Mouse (Mus musculus) 3134 (cell line): Measurements from ENCODE around the gene Cyp3a11.
"Not testable (repeated sequence)": the region's sequence is repeated elsewhere in the genome, so short reads cannot be mapped to it uniquely, and the experiment has no call there.

Experiments
- DNase-seq: peaks from one replicate; pipeline ENCODE4 v3.0.0-alpha.2; 2011; ENCODE audit warnings: low spot score; ENCODE audit not compliant: insufficient read length; ENCODE audit errors: extremely low read depth

The Cyp3a11 gene

GRCm38 (mm10) chr5:145879688-145880087 lies at the start of gene Cyp3a11:
Cyp3a11 (minus strand) TSS chr5:145879964.
- DNase-seq, result no peak

GRCm38 (mm10) chr5:145912912-145913311 lies 33.1 kb upstream of the Cyp3a11 start:
- no peak for DNase-seq

- DNase-seq, result no peak
Measured at GRCm38 (mm10) chr5:145911781-145912180, 32.0 kb upstream of the Cyp3a11 start.

GRCm38 (mm10) chr5:145906937-145907336 lies 27.2 kb upstream of the Cyp3a11 start:
- not testable (repeated sequence) for DNase-seq

- DNase-seq, result no peak
Measured at GRCm38 (mm10) chr5:145904535-145904934, 24.8 kb upstream of the Cyp3a11 start.

GRCm38 (mm10) chr5:145903349-145903748 lies 23.6 kb upstream of the Cyp3a11 start:
- DNase-seq, result no peak

GRCm38 (mm10) chr5:145900436-145900990 lies 20.7 kb upstream of the Cyp3a11 start:
- no peak for DNase-seq

- no peak for DNase-seq
Measured at GRCm38 (mm10) chr5:145897271-145897670, 17.5 kb upstream of the Cyp3a11 start.

GRCm38 (mm10) chr5:145881207-145881606 lies 1.4 kb upstream of the Cyp3a11 start:
- DNase-seq, result no peak

- DNase-seq, result not testable (repeated sequence)
Measured at GRCm38 (mm10) chr5:145867433-145867832, 12.3 kb downstream of the Cyp3a11 start.

GRCm38 (mm10) chr5:145805796-145806195 lies 74.0 kb downstream of the Cyp3a11 start, which contains the start of gene Cyp3a44:
Cyp3a44 (minus strand) TSS chr5:145805874.
- DNase-seq, result not testable (repeated sequence)
